Mouse (Mus musculus): ENCODE measurements around the gene Sema4b. TPM values are rescaled to one million over a fixed set of nuclear protein-coding genes. Genes with fewer than 3 reads are reported as not detected.

The Sema4b gene
- polyA plus RNA-seq (2016; fragmentation: Nextera tagmentation; extraction: Ambion mirVana) = 14.6 and 14.9 TPM in 2 replicates

DNA sequence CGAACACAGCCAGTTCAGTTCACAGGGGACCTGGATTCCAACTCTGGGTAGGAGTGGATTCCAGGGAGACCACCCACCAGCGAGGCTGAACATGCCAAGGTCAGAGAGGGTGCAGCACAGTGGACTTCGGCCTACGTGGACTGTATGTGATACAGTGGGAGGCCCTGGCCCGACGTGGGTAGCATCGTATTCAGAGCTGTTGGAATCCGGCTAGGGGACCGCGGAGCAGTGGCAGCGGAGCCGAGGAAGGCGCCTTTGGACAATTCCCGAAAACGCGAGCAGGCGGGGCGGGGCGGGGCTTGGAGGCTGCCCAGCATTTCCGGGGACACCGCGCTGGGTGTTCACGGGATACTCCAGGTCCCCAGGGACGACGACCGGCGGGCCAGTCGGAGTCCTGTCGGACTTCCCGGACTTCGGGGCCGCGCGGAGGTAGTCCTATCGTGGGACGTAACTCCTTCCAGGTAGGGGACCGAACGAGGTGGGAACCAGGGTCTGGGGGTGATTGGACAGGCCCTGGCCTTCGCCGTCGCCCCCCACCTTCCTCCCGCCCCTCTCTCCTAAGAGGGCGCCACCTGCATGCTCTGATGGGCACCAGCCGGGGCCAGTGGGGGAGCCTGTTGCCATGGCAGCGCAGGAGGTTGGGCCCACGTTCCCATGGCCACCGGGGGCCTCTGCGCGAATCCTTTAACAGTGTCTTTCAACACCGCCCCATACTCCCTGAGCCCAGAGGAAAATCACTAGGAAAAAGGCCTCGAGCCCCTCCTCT lies at the start of gene Sema4b:
Sema4b (plus strand) TSS at position 311 of the 766 bp plus-strand sequence.
- Histone ChIP-seq H3K9me3 (no peaks in the 10 kb centered on the region), H3K27me3 (no peaks in the 10 kb centered on the region), H3K4me2 (replicated peaks) (peak within 1 kb of the TSS; percentile 79), H3K4me1 (peaks cover 26% of the 10 kb centered on the region), H3K4me3 (peak within 1 kb of the TSS; percentile 51), H3K9ac (peak within 1 kb of the TSS; percentile 59), H3K36me3 (no peaks in the 10 kb centered on the region), H3K27ac (peak within 1 kb of the TSS; percentile 55)
- peak; percentile 87 for ATAC-seq (ENCODE audit: insufficient number of reproducible peaks, insufficient read depth, low FRiP score, low TSS enrichment)
- WGBS = 1% methylated on average over 51 of the region's 51 CpGs

DNA sequence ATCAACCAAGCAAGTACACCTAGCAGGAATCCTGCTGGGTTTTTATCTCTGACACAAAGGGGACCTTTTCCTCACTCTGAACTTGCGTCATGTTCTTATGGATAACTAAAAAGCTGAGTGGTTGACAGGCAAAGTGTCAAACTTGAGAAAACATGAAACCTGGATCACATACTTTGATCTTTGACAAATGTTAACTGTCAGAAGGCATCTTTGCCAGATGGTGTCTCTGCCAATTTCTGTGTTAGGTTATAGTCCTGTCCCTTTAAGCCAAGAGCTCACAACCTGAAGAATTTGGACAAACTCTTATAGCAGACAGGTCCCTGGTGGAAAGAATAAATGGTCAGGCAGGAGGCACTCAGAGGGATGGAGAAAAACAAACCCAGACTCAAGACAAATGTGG lies 48.3 kb upstream of the Sema4b start:
- ATAC-seq (ENCODE audit: insufficient number of reproducible peaks, insufficient read depth, low FRiP score, low TSS enrichment) = no peak
- WGBS = 78% methylated on average over 1 of the region's 1 CpGs

DNA sequence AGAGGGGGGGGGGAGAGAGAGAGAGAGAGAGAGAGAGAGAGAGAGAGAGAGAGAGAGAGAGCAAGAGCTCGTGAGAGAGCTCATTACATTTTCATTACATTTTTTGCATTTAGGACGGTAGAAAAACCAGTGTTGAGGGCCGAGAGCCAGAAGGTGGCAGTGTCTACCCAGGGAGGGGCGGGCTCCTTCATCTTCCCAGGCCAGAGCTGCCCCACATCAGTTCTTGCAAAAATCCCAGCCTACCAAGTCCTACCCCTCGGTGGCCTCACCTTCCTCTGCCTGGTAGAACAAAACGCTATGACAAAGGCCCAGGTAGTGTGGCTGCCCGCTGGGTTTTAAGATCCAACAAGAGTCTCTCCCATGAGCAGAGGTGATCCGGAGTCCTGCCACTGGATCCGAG lies 45.8 kb upstream of the Sema4b start:
- peaks cover 8% of the 10 kb centered on the region; the same call in 1 of the 2 replicates for H3K4me1 ChIP-seq
- H3K4me3 ChIP-seq = no peak overlapping the region
- 17% methylated on average over 9 of the region's 9 CpGs for WGBS
- H3K27me3 ChIP-seq = no peaks in the 10 kb centered on the region
- H3K4me2 ChIP-seq (replicated peaks) = no peak overlapping the region
- H3K9ac ChIP-seq = no peak overlapping the region
- peak; percentile 66 for ATAC-seq (ENCODE audit: insufficient number of reproducible peaks, insufficient read depth, low FRiP score, low TSS enrichment)
- H3K27ac ChIP-seq = no peak overlapping the region
- no peaks in the 10 kb centered on the region for H3K36me3 ChIP-seq
- peaks cover 7% of the 10 kb centered on the region for H3K9me3 ChIP-seq

More for the DNA sequence above, 48.3 kb upstream of the Sema4b start:
- H3K4me3 ChIP-seq = no peak overlapping the region
- no peaks in the 10 kb centered on the region for H3K36me3 ChIP-seq
- H3K4me1 ChIP-seq = peaks cover 13% of the 10 kb centered on the region; the same call in 1 of the 2 replicates
- H3K9ac ChIP-seq = no peak overlapping the region
- H3K9me3 ChIP-seq = peaks cover 7% of the 10 kb centered on the region
- no peak overlapping the region for H3K27ac ChIP-seq
- no peaks in the 10 kb centered on the region for H3K27me3 ChIP-seq
- H3K4me2 ChIP-seq (replicated peaks) = no peak overlapping the region

DNA sequence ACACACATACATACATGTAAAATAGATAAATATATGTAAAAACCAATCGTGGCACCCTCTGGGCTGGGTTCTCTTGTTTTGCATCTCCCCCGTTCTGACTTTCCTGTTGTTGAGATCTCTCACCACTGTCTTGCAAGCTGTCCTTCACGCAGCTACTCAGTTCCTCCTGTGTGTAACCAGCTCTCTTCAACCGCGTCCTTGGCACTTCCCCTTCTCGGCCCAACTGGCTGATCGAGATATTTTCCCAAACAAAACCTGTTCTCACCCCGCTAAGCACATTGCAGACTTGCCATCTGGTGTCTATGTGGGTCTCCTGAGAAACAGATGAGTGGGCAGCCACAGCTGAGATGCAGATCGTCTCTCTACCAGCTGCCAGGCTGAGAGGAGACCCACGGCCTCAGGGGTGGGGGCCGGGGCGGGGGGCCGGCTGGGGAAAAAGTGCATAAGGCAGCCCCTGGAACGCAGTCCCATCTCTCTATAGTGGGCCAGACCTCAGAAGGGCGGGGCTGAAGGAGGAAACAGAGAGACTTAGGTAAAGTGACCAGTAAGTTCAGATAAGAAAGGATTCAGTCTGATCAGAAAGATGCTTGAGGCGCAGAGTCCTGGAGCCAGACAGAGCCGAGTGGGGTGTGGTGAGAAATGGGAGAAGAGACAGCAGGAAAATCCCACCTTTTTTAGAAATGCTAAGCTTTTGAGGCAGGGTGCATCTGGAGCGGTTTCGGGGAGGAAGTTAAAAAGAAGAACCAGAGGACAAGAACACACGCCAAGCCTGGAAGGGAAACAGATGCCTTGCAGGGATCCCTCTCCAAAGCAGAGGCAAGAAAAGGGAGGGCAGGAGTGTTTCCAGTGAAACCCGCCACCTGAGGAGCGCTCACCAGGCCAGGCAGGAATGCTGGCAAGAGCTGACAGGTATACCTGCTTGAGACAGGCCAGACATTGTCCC lies 43.0 kb upstream of the Sema4b start:
- H3K9me3 ChIP-seq = no peaks in the 10 kb centered on the region
- peak overlapping the region; percentile 12; the same call in 1 of the 2 replicates for H3K4me2 ChIP-seq (replicated peaks)
- no peak overlapping the region for H3K4me3 ChIP-seq
- 0 out of 2 replicates have a peak overlapping the region, but pooled peaks have one; percentile 7 for H3K9ac ChIP-seq
- WGBS = 41% methylated on average over 22 of the region's 22 CpGs
- H3K36me3 ChIP-seq = no peaks in the 10 kb centered on the region
- H3K27me3 ChIP-seq = no peaks in the 10 kb centered on the region
- peaks cover 8% of the 10 kb centered on the region; the same call in 1 of the 2 replicates for H3K4me1 ChIP-seq
- H3K27ac ChIP-seq = peak overlapping the region; percentile 33; the same call in 1 of the 2 replicates
- no peak for ATAC-seq (ENCODE audit: insufficient number of reproducible peaks, insufficient read depth, low FRiP score, low TSS enrichment)

DNA sequence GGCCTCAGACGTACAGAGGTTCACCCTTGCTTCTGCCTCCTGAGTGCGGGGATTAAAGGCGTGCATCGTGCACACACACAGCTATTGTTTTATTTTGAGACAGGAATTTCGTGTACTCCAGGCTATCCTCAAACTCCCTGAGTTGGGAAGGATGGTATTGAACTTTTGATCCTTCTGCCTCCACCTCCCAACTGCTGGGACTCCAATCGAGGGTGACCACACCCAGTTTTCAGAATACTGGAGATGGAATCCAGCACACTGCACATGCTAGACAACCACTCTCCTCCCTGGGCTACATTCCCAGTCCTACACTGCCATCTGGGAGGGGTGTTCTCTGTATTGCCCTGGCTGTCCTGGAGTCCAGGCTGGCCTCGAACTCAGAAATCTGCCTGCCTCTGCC lies 41.9 kb upstream of the Sema4b start:
- no peak overlapping the region for H3K27ac ChIP-seq
- H3K4me3 ChIP-seq = no peak overlapping the region
- WGBS = 83% methylated on average over 7 of the region's 7 CpGs
- no peaks in the 10 kb centered on the region for H3K27me3 ChIP-seq
- H3K9me3 ChIP-seq = no peaks in the 10 kb centered on the region
- H3K36me3 ChIP-seq = no peaks in the 10 kb centered on the region
- no peak for ATAC-seq (ENCODE audit: insufficient number of reproducible peaks, insufficient read depth, low FRiP score, low TSS enrichment)
- peaks cover 8% of the 10 kb centered on the region; the same call in 1 of the 2 replicates for H3K4me1 ChIP-seq
- H3K4me2 ChIP-seq (replicated peaks) = no peak overlapping the region
- H3K9ac ChIP-seq = no peak overlapping the region

DNA sequence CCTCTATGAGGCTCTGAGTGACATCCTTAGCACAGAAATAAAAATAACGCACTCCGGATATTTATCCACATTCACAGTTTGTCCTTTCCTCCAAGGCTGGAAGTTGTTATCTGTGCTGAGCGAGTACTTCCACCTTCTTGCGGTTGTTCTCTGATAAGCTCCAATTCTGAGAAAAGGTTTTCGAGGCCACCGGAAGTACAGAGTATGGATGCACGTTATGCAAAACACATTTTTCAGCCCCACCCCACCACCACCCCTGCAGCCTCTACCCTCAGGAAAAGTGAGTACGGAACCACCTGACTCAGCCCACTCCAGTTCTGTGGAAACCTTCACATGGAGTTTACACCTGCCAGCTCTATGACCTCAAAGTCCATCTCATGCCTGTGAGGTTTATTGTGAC lies 40.6 kb upstream of the Sema4b start:
- Histone ChIP-seq H3K4me2 (replicated peaks) (no peak overlapping the region), H3K4me1 (peaks cover 8% of the 10 kb centered on the region; the same call in 1 of the 2 replicates), H3K9ac (no peak overlapping the region), H3K9me3 (no peaks in the 10 kb centered on the region), H3K4me3 (no peak overlapping the region), H3K27me3 (no peaks in the 10 kb centered on the region), H3K36me3 (no peaks in the 10 kb centered on the region), H3K27ac (no peak overlapping the region)
- WGBS = 87% methylated on average over 8 of the region's 8 CpGs
- ATAC-seq (ENCODE audit: insufficient number of reproducible peaks, insufficient read depth, low FRiP score, low TSS enrichment) = no peak

DNA sequence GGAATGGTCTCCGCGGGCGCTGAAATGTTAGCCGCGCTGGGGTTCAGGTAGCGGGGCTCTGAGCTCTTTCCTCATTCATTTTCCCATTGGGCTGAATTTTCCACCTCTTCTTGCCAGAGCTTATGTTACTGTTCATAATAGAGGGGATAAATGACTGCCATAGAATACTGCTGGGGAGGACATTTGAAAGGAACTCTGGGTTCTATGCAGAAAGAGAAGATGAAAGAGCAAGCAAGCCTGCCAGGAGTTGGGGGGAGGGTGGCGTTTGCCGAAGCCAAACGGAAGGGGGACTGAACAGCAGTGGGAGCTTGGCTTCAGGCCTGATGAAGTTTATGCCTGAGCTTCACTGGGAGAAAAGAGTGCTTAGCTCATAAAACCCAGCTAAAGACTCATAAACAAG lies 37.3 kb upstream of the Sema4b start:
- no peaks in the 10 kb centered on the region for H3K4me1 ChIP-seq
- H3K9ac ChIP-seq = no peak overlapping the region
- peak overlapping the region; percentile 36; the same call in 1 of the 2 replicates for H3K27ac ChIP-seq
- no peaks in the 10 kb centered on the region for H3K27me3 ChIP-seq
- no peaks in the 10 kb centered on the region for H3K9me3 ChIP-seq
- 53% methylated on average over 9 of the region's 9 CpGs for WGBS
- no peaks in the 10 kb centered on the region for H3K36me3 ChIP-seq
- no peak overlapping the region for H3K4me3 ChIP-seq
- H3K4me2 ChIP-seq (replicated peaks) = no peak overlapping the region
- ATAC-seq (ENCODE audit: insufficient number of reproducible peaks, insufficient read depth, low FRiP score, low TSS enrichment) = no peak

DNA sequence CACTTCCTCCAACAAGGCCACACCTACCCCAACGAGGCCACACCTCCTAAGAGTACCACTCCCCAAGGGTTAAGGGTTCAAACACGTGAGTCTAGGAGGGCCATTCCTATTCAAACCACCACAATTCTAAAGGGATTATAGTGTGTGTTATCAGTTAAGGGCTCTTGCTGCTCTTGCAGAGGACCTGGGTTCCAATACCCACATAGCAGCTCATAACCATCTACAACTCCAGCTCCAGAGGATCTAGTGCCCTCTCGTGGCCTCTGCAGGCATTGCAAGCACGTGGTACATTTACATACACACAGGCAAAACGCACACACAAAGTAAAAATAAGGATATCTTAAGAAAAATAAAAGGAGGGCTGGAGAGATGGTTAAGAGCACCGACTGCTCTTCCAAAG lies 34.5 kb upstream of the Sema4b start:
- Histone ChIP-seq H3K27me3 (no peaks in the 10 kb centered on the region), H3K36me3 (no peaks in the 10 kb centered on the region), H3K4me1 (peaks cover 5% of the 10 kb centered on the region; the same call in 1 of the 2 replicates), H3K4me2 (replicated peaks) (no peak overlapping the region), H3K4me3 (no peak overlapping the region), H3K9ac (no peak overlapping the region), H3K27ac (no peak overlapping the region), H3K9me3 (no peaks in the 10 kb centered on the region)
- no peak for ATAC-seq (ENCODE audit: insufficient number of reproducible peaks, insufficient read depth, low FRiP score, low TSS enrichment)
- 66% methylated on average over 6 of the region's 6 CpGs for WGBS

DNA sequence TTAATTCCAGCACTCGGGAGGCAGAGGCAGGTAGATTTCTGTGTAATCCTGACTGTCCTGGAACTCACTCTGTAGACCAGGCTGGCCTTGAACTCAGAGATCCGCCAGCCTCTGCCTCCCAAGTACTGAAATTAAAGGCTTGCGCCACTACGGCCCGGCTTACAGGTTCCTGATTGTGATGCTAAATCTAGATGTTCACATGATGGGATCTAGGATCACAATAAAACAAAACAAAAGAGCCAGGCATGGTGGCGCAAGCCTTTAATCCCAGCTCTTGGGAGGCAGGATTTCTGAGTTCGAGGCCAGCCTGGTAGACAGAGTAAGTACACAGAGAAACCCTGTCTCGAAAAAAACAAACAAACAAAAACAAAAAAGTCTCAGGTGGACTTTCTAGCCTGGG lies 33.9 kb upstream of the Sema4b start:
- no peaks in the 10 kb centered on the region for H3K36me3 ChIP-seq
- ATAC-seq (ENCODE audit: insufficient number of reproducible peaks, insufficient read depth, low FRiP score, low TSS enrichment) = no peak
- no peak overlapping the region for H3K4me3 ChIP-seq
- H3K27ac ChIP-seq = no peak overlapping the region
- no peaks in the 10 kb centered on the region for H3K9me3 ChIP-seq
- H3K4me1 ChIP-seq = peaks cover 5% of the 10 kb centered on the region; the same call in 1 of the 2 replicates
- 92% methylated on average over 8 of the region's 8 CpGs for WGBS
- H3K4me2 ChIP-seq (replicated peaks) = no peak overlapping the region
- H3K9ac ChIP-seq = no peak overlapping the region
- H3K27me3 ChIP-seq = no peaks in the 10 kb centered on the region

DNA sequence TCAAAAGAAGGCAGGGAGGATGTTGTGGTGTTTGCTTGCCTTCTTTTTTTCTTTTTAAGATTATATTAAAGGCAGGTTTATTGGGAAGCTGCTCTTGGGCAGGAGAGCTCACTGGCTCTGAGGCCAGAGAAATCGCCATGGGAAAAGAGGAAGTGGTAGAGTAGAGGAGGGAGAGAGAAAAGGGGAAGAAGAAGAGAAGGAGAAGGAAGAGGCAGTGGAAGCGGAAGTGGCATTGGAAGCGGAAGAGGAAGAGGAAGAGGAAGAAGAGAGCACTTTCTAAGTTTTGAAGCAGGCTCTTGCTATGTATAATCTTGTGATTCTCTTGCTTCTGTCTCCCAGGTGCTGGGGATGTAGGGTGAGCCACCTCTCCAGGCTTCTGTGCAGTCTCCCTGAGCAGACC lies 32.0 kb upstream of the Sema4b start:
- Histone ChIP-seq H3K9me3 (no peaks in the 10 kb centered on the region), H3K36me3 (no peaks in the 10 kb centered on the region), H3K27me3 (no peaks in the 10 kb centered on the region), H3K9ac (no peak overlapping the region), H3K4me1 (peaks cover 5% of the 10 kb centered on the region; the same call in 1 of the 2 replicates), H3K4me2 (replicated peaks) (no peak overlapping the region), H3K4me3 (no peak overlapping the region), H3K27ac (no peak overlapping the region)
- 83% methylated on average over 3 of the region's 3 CpGs for WGBS
- no peak for ATAC-seq (ENCODE audit: insufficient number of reproducible peaks, insufficient read depth, low FRiP score, low TSS enrichment)

DNA sequence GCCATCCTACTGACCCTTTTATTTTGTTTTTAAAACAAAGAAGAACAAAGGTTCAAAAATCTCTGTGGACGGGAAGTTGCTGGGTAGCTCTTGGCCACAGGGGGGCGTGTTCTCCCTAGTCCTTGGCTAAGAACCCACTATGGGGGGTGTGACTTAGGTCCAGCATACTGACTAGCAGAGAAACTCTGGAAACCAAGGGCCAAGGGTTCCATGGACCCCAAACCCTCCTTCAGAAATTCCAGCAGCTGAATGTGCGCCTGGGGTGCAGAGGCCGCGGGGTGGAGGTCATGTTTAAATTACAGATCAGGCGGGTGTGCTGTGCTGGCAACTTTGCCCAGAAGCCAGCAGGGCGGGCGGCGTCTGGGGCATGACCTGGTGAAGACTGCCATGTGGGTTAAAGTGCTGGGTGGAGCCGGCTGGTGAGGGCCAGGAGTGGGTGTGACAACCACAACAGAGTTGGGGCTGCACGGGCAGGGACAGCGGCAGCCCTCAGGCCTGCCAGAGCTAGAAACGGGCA lies 29.9 kb upstream of the Sema4b start:
- Histone ChIP-seq H3K36me3 (no peaks in the 10 kb centered on the region), H3K4me2 (replicated peaks) (no peak overlapping the region), H3K4me1 (peaks cover 9% of the 10 kb centered on the region; the same call in 1 of the 2 replicates), H3K9ac (no peak overlapping the region), H3K27me3 (no peaks in the 10 kb centered on the region), H3K27ac (no peak overlapping the region), H3K4me3 (no peak overlapping the region), H3K9me3 (no peaks in the 10 kb centered on the region)
- 47% methylated on average over 13 of the region's 13 CpGs for WGBS
- no peak for ATAC-seq (ENCODE audit: insufficient number of reproducible peaks, insufficient read depth, low FRiP score, low TSS enrichment)

Data from embryonic facial prominence, embryonic 12.5 days (tissue).